Mouse (Mus musculus): ENCODE measurements around the gene Gm49388.
"Not testable (repeated sequence)": the region's sequence is repeated elsewhere in the genome, so short reads cannot be mapped to it uniquely, and the experiment has no call there.

Gm49388 gene

DNA sequence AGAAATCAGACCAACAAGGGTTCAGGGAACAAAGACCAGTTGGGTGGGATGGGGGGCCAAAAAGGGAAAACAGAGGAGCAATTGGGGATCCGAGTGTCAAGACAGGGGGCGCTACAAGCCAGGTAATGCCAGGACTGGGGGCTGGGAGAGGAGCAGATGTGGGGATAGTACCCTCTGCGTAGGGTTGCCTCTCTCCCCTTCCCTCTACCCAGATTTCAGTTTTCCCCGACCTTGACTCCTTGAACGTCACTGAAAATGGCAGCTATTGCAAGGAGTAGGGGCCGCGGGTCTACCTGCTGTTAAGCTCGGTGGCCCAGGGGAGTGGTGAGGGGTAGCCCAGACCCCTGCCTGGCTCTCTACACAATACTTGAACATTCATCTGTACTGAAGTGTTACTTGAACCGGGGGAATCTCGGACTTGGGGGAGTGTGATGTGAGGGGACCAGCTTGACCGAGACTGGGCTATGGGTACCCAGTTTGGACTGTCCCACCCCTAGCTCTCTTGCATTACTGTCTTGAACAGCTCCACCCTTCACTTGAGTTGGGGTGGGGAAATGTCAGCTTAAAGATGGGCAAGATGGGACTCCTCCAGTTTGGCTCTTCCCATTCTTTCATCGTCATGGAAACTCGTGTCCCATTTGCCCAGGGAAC is 16.9 kb upstream of the Gm49388 start:
- DNase-seq (ENCODE audit: low spot score) = no peak

DNA sequence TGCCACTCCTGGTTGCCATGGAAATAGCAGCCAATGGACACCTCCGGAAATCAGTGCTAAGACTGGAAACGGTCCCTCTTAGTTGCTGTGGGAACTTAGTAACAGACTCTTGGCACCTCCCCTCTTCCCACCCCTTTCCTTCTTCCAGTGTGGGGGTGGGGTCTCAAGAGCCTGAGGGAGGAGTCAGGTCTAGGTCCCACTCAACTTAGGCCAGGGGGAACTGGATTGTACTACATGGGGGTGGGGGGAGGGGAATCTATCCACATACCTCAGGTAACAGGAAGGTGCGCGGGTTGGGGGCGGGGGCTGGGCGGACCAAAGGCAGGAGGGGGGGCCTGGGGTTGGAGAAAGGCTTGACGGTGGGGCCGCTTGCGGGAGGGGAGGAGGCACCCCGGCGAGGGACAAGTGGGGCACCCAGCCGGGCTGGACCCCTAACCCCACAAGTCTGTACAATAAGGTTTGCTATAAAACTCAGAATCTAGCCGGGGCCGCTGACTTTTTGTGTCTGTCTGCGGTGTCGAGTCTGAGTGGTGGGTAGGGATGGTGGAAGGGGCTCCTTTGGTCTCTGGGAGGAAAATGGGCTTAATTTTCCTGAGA is 16.3 kb upstream of the Gm49388 start:
- peak; percentile 94 for DNase-seq (ENCODE audit: low spot score)

DNA sequence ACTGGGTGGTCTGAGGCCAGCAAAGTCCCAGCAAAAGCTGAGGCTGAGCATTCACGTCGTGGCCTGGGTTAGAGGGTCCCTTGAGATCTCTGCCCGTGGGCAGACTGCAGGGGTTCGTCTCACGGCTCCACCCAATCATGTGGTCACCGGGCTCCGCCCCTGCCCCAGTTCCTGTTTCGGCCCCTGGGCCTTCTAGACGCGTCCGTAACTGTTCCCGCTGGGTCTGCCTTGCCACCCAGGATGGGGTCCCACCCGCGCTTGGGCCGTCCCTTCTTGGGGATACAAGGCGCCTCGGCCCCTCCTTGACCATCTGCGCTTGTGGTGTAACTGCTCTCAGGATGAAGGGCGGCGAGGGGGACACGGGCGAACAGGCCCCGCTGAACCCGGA is 15.8 kb upstream of the Gm49388 start, which contains the start of gene Orai3:
TSS of gene Orai3 (plus strand) at position 165 of the 388 bp plus-strand sequence.
- DNase-seq (ENCODE audit: low spot score) = peak; percentile 90

DNA sequence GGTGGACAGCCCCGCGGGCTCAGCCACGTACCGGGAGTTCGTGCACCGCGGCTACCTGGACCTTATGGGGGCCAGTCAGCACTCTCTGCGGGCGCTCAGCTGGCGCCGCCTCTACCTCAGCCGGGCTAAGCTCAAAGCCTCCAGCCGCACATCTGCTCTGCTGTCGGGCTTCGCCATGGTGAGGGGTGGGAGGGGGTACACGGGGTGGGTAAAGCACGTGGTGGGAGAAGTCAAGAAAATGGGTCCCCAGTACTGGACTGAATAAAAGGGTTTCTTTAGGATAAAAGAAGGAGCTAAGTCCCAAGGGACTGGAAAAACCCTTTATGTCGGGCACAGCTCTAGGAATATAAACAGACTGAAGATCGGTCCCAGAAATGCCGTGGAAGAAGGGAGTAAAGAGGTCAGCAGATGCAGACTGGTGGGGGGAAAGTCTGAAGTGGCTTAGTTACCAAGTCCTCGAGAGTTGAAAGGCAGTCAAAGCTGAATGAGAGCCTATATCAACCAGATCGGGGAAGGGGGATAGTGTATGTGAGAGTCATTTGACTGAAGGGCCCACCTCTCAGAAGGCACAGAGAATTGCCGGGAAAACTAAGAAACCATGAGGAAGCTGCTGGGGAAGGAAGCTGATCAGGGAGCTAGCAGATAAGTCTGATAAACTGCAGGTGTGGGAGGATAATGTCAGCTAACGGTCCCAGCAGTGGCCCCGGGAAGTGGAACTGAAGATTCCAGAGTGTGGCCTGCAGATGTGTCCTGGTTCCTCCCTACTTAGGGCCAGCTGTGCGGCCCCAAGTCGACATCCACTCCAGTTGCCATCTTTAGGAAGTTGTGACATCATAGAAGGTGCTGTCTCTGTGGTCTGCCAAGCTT is 15.1 kb upstream of the Gm49388 start:
- DNase-seq (ENCODE audit: low spot score) = no peak

DNA sequence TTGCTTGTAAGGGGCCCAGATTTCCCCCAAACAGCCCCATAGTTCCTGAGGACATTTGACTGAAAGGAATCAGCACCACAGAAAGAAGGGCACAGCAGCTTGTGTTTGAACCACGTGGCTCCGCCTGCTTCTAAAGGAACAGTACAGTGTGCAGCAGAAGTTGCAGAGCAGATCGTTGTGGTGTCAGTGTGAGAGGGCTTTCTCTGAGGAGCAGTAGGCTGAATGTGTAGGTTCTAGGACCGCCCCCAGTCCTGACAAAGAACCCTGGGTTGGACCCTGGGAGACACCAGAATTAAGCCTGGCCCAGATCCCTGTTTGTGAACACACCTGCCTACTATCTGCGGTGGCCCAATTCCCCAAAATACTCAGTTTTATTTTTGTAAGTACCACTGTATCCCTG is 14.1 kb upstream of the Gm49388 start:
- no peak for DNase-seq (ENCODE audit: low spot score)

DNA sequence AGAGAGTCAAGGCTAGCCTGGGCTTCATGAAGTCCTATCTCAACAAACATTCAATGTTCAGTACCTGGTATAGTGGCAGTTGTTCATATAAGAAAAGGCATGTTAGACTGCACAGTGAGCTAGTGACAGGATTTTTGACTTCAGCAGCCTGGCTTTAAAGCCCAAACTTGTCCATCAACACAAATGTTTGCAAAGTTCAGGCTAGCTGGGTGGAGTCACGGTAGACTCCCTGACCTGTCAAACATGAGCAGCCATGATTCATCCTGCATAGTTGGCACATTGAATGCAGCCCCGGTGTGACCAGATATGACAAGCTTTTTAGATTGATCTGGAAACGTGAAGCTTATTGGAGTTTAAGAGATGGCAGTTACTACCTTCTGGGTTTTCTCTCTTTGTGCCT is 13.3 kb upstream of the Gm49388 start:
- DNase-seq (ENCODE audit: low spot score) = peak; percentile 63

DNA sequence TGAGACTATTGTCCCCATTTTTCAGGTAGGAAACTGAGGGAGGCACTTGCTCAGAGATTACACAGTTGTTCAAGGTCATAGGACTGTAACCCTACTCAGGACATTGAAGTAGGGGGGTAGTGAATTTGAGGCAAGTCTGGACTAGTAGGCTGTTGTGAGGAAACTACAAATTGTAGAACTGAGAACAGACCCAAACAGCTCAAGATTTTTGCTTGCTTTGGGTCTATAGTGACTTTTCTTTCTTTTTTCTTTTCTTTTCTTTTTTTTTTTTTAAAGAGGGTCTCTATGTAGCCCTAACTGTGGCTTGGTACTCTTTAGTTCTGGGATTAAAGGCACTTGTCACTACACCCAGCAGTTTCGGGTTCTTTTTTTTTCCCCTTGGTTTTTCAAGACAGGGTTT is 12.9 kb upstream of the Gm49388 start:
- no peak for DNase-seq (ENCODE audit: low spot score)

DNA sequence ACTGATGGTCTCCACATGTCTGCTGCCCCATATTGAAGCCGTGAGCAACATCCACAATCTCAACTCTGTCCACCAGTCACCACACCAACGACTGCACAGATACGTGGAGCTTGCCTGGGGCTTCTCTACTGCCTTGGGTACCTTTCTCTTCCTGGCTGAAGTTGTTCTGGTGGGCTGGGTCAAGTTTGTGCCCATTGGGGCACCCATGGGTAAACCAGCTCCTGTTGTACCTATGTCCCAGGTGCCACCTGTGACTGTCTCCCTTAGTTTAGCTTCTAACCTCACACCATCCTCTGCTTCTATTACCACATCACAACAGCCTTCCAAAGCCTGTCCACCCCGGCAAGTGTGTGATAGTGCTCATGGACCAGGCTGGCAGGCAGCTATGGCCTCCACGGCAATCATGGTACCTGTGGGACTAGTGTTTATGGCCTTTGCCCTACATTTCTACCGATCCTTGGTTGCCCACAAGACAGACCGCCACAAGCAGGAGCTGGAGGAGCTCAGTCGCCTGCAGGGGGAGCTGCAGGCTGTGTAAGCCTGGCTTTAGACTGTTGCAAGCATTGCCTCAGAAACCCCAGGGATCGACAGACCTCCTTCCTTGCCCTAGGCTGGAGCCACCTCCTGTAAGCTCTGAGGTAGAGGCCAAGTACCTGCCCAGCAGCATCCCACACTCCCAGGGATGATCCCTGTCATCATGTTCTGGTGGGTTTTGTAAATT is 11.6 kb upstream of the Gm49388 start:
- peak; percentile 71 for DNase-seq (ENCODE audit: low spot score)

DNA sequence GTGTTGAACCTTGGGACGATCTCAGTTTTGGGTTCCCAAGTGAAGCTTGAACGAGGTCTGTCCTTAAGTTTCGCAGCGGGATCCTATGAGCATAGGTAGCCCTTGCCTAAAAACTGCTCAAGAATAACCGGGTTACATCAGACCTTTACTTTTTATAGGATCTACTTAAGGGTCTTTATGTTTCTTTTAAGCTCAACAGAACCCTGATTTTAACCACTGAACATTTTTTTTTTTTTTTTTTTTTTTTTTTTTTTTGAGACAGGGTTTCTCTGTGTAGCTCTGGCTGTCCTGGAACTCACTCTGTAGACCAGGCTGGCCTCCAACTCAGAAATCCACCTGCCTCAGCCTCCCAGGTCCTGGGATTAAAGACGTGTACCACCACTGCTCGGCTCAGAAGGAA is 9.6 kb upstream of the Gm49388 start:
- not testable (repeated sequence) for DNase-seq (ENCODE audit: low spot score)

DNA sequence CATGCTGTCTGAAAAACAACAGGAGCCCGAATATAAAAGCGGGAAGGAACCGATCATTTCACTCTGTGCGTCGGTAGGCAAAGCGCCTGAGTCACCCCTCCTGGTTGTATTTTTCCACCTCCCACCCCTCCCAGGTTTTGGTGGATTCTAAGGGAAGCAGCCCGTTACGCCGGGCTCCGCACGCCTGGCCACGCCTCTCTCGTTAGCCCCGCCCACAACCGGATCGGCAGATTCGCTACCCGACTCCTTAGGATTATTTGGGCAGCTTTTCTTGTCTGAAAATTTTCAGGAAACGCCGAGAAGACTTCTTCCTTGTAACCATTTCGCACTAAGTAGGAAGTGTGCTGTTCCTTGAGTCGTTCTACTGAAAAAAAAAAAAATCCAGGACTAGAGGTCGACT is 9.0 kb upstream of the Gm49388 start, which contains the start of gene Setd1a:
TSS of gene Setd1a (plus strand) at position 245 of the 400 bp plus-strand sequence.
- DNase-seq (ENCODE audit: low spot score) = peak; percentile 92

DNA sequence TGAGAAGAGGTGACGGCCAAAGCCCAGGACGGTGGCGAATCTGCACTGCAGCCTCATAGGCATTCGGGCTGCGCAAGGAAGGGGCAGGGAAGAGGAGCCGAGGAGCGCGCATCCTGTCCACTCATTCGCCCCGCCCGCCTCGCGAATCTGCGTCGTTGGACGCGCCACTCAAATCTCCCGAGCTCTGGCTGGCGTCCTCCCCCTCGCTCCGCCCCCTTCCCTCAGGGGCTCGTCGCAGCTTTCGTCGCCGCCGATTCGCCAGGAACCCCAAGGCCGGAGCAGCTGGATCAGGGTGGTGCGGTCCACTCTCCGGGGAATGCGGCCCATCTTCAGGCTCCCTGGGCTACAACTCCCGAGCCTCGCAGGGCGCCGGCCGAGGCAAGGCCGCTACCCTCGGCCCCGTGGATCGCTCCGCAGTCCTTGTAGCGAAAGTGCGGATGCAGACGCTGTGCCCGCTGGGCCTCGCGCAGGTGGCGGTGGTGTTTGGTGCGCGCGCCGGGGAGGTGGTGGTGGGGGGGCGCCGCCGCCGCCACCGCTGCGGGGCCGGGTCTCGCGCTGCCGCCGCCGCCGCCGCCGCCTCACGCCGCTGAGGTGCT is 8.4 kb upstream of the Gm49388 start:
- DNase-seq (ENCODE audit: low spot score) = peak; percentile 98

DNA sequence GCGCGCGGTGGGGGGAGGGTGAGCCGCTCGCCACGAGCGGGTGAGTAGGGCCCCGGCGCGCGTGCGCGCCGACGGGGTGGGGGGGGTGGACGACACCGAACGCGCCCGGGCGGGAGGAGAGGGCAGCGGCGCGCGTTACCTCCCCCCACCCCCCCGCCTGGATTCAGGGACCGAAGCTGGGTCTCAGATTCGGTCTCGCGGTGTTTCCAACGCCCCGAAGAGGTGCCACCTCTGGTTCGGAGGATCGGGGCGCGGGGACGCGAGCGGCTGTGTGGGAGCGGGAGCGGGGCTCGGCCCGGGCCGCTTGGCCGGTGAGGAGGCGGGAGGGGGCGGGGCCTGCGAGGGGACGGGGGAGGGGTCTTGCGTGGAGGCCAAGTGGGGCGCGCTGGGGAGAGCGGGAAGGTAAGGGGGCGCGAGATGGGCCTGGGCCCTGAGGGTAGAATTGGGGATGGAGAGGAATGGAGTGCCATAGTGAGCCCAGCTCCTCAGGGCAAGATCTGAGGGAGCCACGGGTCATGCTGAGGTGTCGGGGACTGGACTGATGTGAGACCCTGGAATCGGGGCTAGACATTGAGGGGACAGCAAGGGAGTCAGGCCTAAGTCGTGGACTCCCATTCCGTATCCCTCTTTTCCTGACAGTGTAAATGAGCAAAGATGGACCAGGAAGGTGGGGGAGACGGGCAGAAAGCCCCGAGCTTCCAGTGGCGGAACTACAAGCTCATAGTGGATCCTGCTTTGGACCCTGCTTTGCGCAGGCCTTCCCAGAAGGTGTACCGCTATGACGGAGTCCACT is 7.7 kb upstream of the Gm49388 start:
- DNase-seq (ENCODE audit: low spot score) = peak; percentile 54

DNA sequence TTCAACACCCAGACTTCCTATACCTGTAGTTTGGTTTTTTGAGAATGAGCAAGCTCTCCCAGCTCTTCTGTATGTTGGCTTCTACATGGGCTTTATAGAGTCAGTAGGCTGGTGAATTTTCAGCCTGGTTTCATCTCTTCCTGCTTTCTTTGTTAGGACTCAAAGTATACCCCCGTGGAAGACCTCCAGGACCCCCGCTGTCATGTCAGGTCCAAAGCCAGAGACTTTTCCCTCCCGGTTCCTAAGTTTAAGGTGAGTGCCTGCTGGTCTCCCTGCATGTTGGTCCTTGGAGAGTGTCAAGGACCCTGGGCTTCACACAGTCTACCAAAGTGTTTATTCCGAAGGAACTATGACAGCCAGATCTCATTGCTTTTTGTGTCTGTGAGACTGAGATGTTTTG is 7.1 kb upstream of the Gm49388 start:
- no peak for DNase-seq (ENCODE audit: low spot score)

DNA sequence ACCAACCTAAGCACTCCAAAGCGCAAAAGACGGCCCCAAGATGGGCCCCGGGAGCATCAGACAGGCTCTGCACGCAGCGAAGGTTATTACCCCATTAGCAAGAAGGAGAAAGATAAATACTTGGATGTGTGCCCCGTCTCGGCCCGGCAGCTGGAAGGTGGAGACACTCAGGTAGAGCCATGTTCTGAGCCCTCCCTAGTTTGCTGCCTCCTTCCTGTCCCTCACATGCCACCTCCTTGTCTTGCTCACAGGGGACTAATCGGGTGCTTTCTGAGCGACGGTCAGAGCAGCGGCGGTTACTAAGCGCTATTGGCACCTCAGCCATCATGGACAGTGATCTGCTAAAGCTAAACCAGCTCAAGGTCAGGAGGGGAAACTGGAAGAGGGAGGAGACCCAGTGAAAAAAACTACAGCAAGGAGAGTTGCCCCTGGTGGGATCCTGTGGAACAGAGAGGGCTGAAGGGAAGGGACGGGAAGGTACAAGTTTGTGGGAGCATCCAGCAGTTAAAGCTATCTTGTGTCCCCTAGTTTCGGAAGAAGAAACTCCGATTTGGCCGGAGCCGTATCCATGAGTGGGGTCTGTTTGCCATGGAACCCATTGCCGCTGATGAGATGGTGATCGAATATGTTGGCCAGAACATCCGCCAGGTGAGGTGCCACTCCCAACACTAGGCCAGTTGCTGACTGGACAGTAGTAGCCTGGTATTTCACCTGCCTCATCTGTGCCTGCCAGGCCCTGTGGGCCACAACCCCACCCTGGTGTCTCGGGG is 11.9 kb downstream of the Gm49388 start:
- no peak for DNase-seq (ENCODE audit: low spot score)

DNA sequence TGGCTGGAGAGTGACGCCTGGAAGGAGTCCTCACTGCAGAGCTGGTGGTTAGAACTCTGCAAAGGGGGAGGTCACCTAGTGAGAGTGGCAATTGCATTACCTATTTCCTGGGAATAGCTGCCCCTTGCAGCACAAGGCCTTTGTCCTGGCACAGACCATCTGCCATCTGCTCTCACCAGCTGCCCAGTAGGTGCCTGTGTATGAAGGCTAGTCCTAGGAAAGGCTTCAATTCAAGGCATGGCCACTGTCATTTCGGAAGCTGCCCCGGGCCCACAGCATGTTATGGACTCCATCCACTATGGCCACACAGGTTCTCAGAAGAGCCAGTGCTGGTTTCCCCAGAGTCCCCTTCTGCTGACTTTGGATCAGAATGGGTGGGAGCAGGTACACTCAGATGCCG is 13.2 kb downstream of the Gm49388 start:
- no peak for DNase-seq (ENCODE audit: low spot score)

DNA sequence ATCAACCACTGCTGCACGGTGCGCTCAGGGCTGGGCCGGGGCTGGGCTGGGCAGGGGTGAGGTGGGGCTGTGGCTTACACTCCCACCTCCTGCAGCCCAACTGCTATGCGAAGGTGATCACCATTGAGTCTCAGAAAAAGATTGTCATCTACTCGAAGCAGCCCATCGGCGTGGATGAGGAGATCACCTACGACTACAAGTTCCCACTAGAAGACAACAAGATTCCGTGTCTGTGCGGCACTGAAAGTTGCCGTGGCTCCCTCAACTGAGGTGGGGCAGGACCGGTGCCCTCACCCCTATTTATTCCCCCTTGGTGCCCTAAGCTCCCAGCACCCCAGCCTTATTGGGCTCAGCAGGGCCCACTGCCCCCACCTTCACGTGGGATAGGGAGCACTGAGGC is 13.8 kb downstream of the Gm49388 start:
- no peak for DNase-seq (ENCODE audit: low spot score)

DNA sequence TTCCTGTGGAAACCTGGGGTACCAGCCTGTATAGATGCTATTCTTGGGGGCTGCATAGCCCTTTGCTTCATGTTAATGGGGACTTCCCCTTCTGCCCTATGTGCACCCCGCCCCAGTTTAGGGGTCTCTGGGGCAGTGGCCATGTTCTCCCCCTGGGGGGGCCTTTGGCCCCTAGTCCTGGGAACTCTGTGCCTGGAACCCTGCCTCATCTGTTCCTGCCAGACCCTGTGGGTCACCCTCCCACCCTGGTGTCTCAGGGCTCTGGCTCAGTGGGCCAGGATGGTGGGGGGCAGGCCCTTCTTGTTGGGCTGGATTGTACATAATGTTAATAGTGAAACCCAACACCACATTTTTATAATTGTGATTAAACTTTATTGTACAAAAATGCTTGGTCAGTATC is 14.3 kb downstream of the Gm49388 start:
- DNase-seq (ENCODE audit: low spot score) = no peak

DNA sequence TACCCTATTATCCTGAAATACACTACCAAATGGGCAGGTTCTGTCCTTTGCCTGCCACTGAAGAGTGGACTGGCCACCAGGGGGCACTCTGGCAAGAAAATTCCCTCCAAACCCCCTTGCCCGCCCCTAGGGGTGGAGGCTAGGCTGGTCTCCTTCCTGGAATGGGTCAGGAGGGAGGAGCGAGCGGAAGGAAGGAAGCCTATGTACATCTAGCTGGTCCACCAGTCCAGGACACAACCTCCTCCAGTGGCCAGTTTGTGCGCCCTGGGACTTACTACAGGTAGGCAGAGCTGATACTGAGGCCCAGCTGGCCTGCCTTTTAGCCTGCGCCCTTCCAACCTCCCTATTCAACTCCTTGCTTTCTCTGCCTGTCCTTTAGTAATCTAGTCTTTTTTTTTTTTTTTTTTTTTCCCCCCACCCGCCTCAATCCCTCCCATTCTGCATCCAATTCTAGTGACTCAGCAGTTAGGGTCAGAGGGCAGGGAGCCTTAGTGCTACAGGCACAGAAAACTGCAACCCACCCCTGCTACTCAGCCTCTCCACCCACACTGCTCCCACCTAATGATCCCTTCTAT is 15.1 kb downstream of the Gm49388 start, which contains the start of gene Hsd3b7:
TSS of gene Hsd3b7 (plus strand) at position 170 of the 575 bp plus-strand sequence.
- peak; percentile 96 for DNase-seq (ENCODE audit: low spot score)

DNA sequence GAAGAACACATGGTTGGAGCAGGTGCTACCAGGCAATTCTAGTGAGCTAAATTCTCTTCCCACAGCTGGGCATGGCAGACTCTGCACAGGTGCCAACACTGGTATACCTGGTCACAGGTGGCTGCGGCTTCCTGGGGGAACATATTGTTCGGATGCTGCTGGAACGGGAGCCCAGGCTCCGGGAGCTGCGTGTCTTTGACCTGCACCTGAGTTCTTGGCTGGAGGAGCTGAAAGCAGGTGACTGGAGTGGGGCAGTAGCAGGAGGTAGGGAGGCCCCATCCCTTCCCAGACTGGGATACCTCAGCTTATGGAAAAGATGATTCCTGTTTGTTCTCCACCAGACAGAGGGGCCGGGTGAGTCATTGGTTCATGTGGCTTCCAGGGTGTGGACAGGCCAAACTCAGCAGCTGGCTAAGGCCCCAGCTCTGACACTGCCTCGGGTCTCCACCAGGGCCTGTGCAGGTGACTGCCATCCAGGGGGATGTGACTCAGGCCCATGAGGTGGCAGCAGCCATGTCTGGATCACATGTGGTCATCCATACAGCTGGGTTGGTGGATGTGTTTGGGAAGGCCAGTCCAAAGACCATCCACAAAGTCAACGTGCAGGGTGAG is 15.7 kb downstream of the Gm49388 start:
- DNase-seq (ENCODE audit: low spot score) = peak; percentile 49
